Mouse (Mus musculus) megakaryocyte-erythroid progenitor cell, adult 5-6 weeks (primary cell): ENCODE results near the gene Lzts3. TPM values are rescaled to one million over a fixed set of nuclear protein-coding genes. Genes with fewer than 3 reads are reported as not detected.

ENCODE experiments used
- ATAC-seq: replicated peaks from 2 replicates; pipeline ENCODE4 v1.8.0; 2016; ENCODE audit warnings: mild to moderate bottlenecking, inconsistent platforms; ENCODE audit not compliant: severe bottlenecking, poor library complexity, low FRiP score, low TSS enrichment
- total RNA-seq, 2 experiments: library from RNA; stranded (forward) in 1 of 2; stranded (reverse) in 1 of 2; fragments of 200-1000, 215-1000 nt in 1 of 2; fragments of >200 nt in 1 of 2; fragmentation: Nextera tagmentation in 1 of 2; gene quantifications; 2 replicates each; pipeline ENCODE4 v1.2.3; 2014 to 2017

Gene Lzts3
- total RNA-seq, 2 experiments from 2014 or later, result 0.79 TPM; not detected in 1

- ATAC-seq, result peak; percentile 32; the same call in 1 of the 2 replicates
These were observed 54.2 kb downstream of the Lzts3 start for GRCm38 (mm10) chr2:130588373-130588772.

- ATAC-seq, result no peak
These were observed 56.6 kb downstream of the Lzts3 start for GRCm38 (mm10) chr2:130586016-130586415.

GRCm38 (mm10) chr2:130583902-130584560, 58.6 kb downstream of the Lzts3 start:
- ATAC-seq, result no peak

Other genes with a start within 250 kb of the Lzts3 start
- gene Cpxm1, start 245.2 kb downstream of the Lzts3 start, total RNA-seq (2014; fragmentation: Nextera tagmentation), result 0.30 and 3.3 TPM in 2 replicates
- 4.0 TPM in 1 of 2 replicates, not detected in the other for gene Cpxm1, start 245.2 kb downstream of the Lzts3 start, total RNA-seq (2017)
- not detected in 2 replicates for gene Gm28372, start 237.6 kb downstream of the Lzts3 start, total RNA-seq (2014; fragmentation: Nextera tagmentation)
- gene Gm28372, start 237.6 kb downstream of the Lzts3 start, total RNA-seq (2017), result not detected in 2 replicates
- gene 1700020A23Rik, start 237.5 kb downstream of the Lzts3 start, total RNA-seq (2014; fragmentation: Nextera tagmentation), result not detected in 2 replicates
- not detected in 2 replicates for gene 1700020A23Rik, start 237.5 kb downstream of the Lzts3 start, total RNA-seq (2017)
- not detected in 2 replicates for gene Tmem239, start 236.3 kb downstream of the Lzts3 start, total RNA-seq (2014; fragmentation: Nextera tagmentation)
- gene Tmem239, start 236.3 kb downstream of the Lzts3 start, total RNA-seq (2017), result not detected in 2 replicates
- 150 and 199 TPM in 2 replicates for gene Vps16, start 218.5 kb downstream of the Lzts3 start, total RNA-seq (2014; fragmentation: Nextera tagmentation)
- gene Vps16, start 218.5 kb downstream of the Lzts3 start, total RNA-seq (2017), result 123 and 151 TPM in 2 replicates
- 5.2 and 7.4 TPM in 2 replicates for gene Pced1a, start 218.1 kb downstream of the Lzts3 start, total RNA-seq (2014; fragmentation: Nextera tagmentation)
- 7.2 and 8.2 TPM in 2 replicates for gene Pced1a, start 218.1 kb downstream of the Lzts3 start, total RNA-seq (2017)
- gene Ptpra, start 192.5 kb downstream of the Lzts3 start, total RNA-seq (2014; fragmentation: Nextera tagmentation), result 77.0 and 78.4 TPM in 2 replicates
- 159 and 194 TPM in 2 replicates for gene Ptpra, start 192.5 kb downstream of the Lzts3 start, total RNA-seq (2017)
- gene Mrps26, start 79.1 kb downstream of the Lzts3 start, total RNA-seq (2014; fragmentation: Nextera tagmentation), result 101 and 111 TPM in 2 replicates
- 58.3 and 88.6 TPM in 2 replicates for gene Mrps26, start 79.1 kb downstream of the Lzts3 start, total RNA-seq (2017)
- not detected in 2 replicates for gene Oxt, start 66.6 kb downstream of the Lzts3 start, total RNA-seq (2014; fragmentation: Nextera tagmentation)
- not detected in 2 replicates for gene Oxt, start 66.6 kb downstream of the Lzts3 start, total RNA-seq (2017)
- not detected in 2 replicates for gene Avp, start 60.2 kb downstream of the Lzts3 start, total RNA-seq (2014; fragmentation: Nextera tagmentation)
- gene Avp, start 60.2 kb downstream of the Lzts3 start, total RNA-seq (2017), result not detected in 2 replicates
- 18.1 and 19.7 TPM in 2 replicates for gene Fastkd5, start 12.8 kb downstream of the Lzts3 start, total RNA-seq (2014; fragmentation: Nextera tagmentation)
- 30.6 and 38.4 TPM in 2 replicates for gene Fastkd5, start 12.8 kb downstream of the Lzts3 start, total RNA-seq (2017)
- 9.1 and 15.6 TPM in 2 replicates for gene Ubox5, start 12.8 kb downstream of the Lzts3 start, total RNA-seq (2014; fragmentation: Nextera tagmentation)
- gene Ubox5, start 12.8 kb downstream of the Lzts3 start, total RNA-seq (2017), result 8.3 and 8.5 TPM in 2 replicates
- 103 and 130 TPM in 2 replicates for gene Ddrgk1, start 21.9 kb upstream of the Lzts3 start, total RNA-seq (2014; fragmentation: Nextera tagmentation)
- 63.3 and 66.2 TPM in 2 replicates for gene Ddrgk1, start 21.9 kb upstream of the Lzts3 start, total RNA-seq (2017)
- 67.7 and 103 TPM in 2 replicates for gene Itpa, start 24.8 kb upstream of the Lzts3 start, total RNA-seq (2014; fragmentation: Nextera tagmentation)
- 80.0 and 86.8 TPM in 2 replicates for gene Itpa, start 24.8 kb upstream of the Lzts3 start, total RNA-seq (2017)
- gene Slc4a11, start 54.7 kb upstream of the Lzts3 start, total RNA-seq (2014; fragmentation: Nextera tagmentation), result not detected in 2 replicates
- 0.08 TPM in 1 of 2 replicates, not detected in the other for gene Slc4a11, start 54.7 kb upstream of the Lzts3 start, total RNA-seq (2017)